12 mouse cellular contexts compared by ENCODE assay signal in genomic region chrX:73482643-73483483, GRCm38 (mm10). TPM values are rescaled to one million over a fixed set of nuclear protein-coding genes. Genes with fewer than 3 reads are reported as not detected.
A peak's percentile ranks its signal among the peaks of the same experiment; 100 is the strongest.
DNase-seq lines count a peak whose midpoint lies in the region; ATAC-seq and TF ChIP-seq lines count a peak whose summit lies in the region.
"Had no signal": no experiment of that assay in that cellular context is flagged by ENCODE, and none has a peak within 500 bp of the region (broad histone marks: within the 10 kb centered on the region; RNA-seq: fewer than 3 reads in every experiment).

No protein-coding gene starts in this region.

- peak overlapping the region; percentile 61 for H3K4me2 ChIP-seq in lung, embryonic 14.5 days
- H3K4me2 ChIP-seq in heart, postnatal 0 days (ENCODE audit: low read depth, low read length), result peak overlapping the region; percentile 46; the same call in 1 of the 2 replicates
- peak overlapping the region; percentile 37 for H3K4me2 ChIP-seq in neural tube, embryonic 13.5 days
- H3K4me2 ChIP-seq: liver, embryonic 15.5 days had no signal

- peak overlapping the region; percentile 72 for H3K27ac ChIP-seq in lung, embryonic 14.5 days (ENCODE audit: low read depth)
- H3K27ac ChIP-seq in heart, postnatal 0 days (ENCODE audit: low read depth), result peak overlapping the region; percentile 53
- no peak overlapping the region for H3K27ac ChIP-seq in neural tube, embryonic 13.5 days (replicated peaks)
- H3K27ac ChIP-seq: liver, embryonic 15.5 days had no signal

- H3K27me3 ChIP-seq in lung, embryonic 14.5 days (ENCODE audit: insufficient read depth, low read length), result no peaks in the 10 kb centered on the region
- no peaks in the 10 kb centered on the region for H3K27me3 ChIP-seq in heart, postnatal 0 days (ENCODE audit: control insufficient read depth, insufficient read depth, low read length)
- H3K27me3 ChIP-seq in neural tube, embryonic 13.5 days, result no peaks in the 10 kb centered on the region
- H3K27me3 ChIP-seq: Patski had no signal

- peak; percentile 91 for DNase-seq in heart, adult 11 months
- DNase-seq in heart, adult 9 months (ENCODE audit: low spot score in 2 of 2), result no peak
- DNase-seq in lung, embryonic 14.5 days, result peak; percentile 65
- no peak for DNase-seq in lung, adult 2 months
- no peak for DNase-seq in heart, postnatal 0 days (ENCODE audit: low spot score)
- no peak for DNase-seq in urinary bladder, postnatal 14 days (ENCODE audit: low spot score)
- DNase-seq in thymus, postnatal 0 days (ENCODE audit: low spot score), result no peak
- DNase-seq: cerebellum, postnatal 36 days had no signal

- TF ChIP-seq CTCF in lung, embryonic 14.5 days (IDR thresholded peaks at IDR 0.05; ENCODE audit: low read depth), result no peak
- TF ChIP-seq CTCF in lung, adult 2 months (IDR thresholded peaks at IDR 0.05; ENCODE audit: insufficient read depth, low read length), result no peak
- TF ChIP-seq CTCF in heart, postnatal 0 days (IDR thresholded peaks at IDR 0.05; ENCODE audit: low read depth), result no peak

- H3K4me3 ChIP-seq in lung, embryonic 14.5 days (ENCODE audit: low read depth, low read length), result peak overlapping the region; percentile 44; the same call in 1 of the 2 replicates
- H3K4me3 ChIP-seq in lung, adult 2 months (replicated peaks; ENCODE audit: extremely low read depth, low read depth, low read length), result no peak overlapping the region
- no peak overlapping the region for H3K4me3 ChIP-seq in heart, postnatal 0 days (ENCODE audit: low read depth, low read length)
- no peak overlapping the region for H3K4me3 ChIP-seq in neural tube, embryonic 13.5 days

- H3K4me1 ChIP-seq in lung, embryonic 14.5 days (ENCODE audit: insufficient read depth), result no peaks in the 10 kb centered on the region; the same call in 1 of the 2 replicates
- H3K4me1 ChIP-seq in lung, adult 2 months (ENCODE audit: control insufficient read depth, insufficient read depth, low read length), result peaks cover 4% of the 10 kb centered on the region; the same call in 1 of the 2 replicates
- H3K4me1 ChIP-seq in heart, postnatal 0 days (ENCODE audit: control insufficient read depth, insufficient read depth), result no peaks in the 10 kb centered on the region
- H3K4me1 ChIP-seq in neural tube, embryonic 13.5 days (replicated peaks), result no peaks in the 10 kb centered on the region
- H3K4me1 ChIP-seq: liver, embryonic 15.5 days had no signal

- no peak overlapping the region; the same call in 1 of the 2 replicates for H3K9ac ChIP-seq in lung, embryonic 14.5 days
- H3K9ac ChIP-seq in heart, postnatal 0 days (replicated peaks; ENCODE audit: low read depth, low read length), result no peak overlapping the region
- no peak overlapping the region for H3K9ac ChIP-seq in neural tube, embryonic 13.5 days
- H3K9ac ChIP-seq: liver, embryonic 15.5 days had no signal

- ATAC-seq in lung, embryonic 14.5 days (ENCODE audit: insufficient read depth), result peak; percentile 40
- no peak for ATAC-seq in heart, postnatal 0 days (ENCODE audit: insufficient read depth, low read depth)
- no peak for ATAC-seq in neural tube, embryonic 13.5 days (ENCODE audit: low read depth)
- ATAC-seq: Patski had no signal

- no peak for TF ChIP-seq EP300 in heart, postnatal 0 days (IDR thresholded peaks at IDR 0.05; ENCODE audit: low read depth)

- H3K36me3 ChIP-seq in lung, embryonic 14.5 days (ENCODE audit: insufficient read depth), result no peaks in the 10 kb centered on the region
- H3K36me3 ChIP-seq in heart, postnatal 0 days (replicated peaks; ENCODE audit: control insufficient read depth, insufficient read depth, low read length), result no peaks in the 10 kb centered on the region
- no peaks in the 10 kb centered on the region for H3K36me3 ChIP-seq in neural tube, embryonic 13.5 days
- H3K36me3 ChIP-seq: liver, embryonic 15.5 days had no signal

- WGBS in lung, embryonic 14.5 days, result 14% methylated on average over 4 of the region's 4 CpGs
- 30% methylated on average over 4 of the region's 4 CpGs for WGBS in lung, adult 2 months
- 26% methylated on average over 4 of the region's 4 CpGs for WGBS in heart, postnatal 0 days
- 51% methylated on average over 3 of the region's 4 CpGs for WGBS in neural tube, embryonic 13.5 days

- TF ChIP-seq POLR2A in lung, adult 2 months (IDR thresholded peaks at IDR 0.05; ENCODE audit: borderline replicate concordance, extremely low read depth, low read depth, low read length), result no peak

- no peaks in the 10 kb centered on the region for H3K9me3 ChIP-seq in lung, embryonic 14.5 days (ENCODE audit: low read depth, low read length)
- H3K9me3 ChIP-seq in heart, postnatal 0 days (replicated peaks; ENCODE audit: control insufficient read depth, low read length), result no peaks in the 10 kb centered on the region
- no peaks in the 10 kb centered on the region for H3K9me3 ChIP-seq in neural tube, embryonic 13.5 days
- H3K9me3 ChIP-seq: liver, embryonic 15.5 days had no signal

RNA-seq across cellular contexts. Expression of gene Bgn, which starts 0.5 kb away (rescaled TPM):
- polyA plus RNA-seq in lung, embryonic 14.5 days (2014; fragmentation: Nextera tagmentation; extraction: Ambion mirVana), result 192 and 196 TPM in 2 replicates
- 656 and 780 TPM in 2 replicates for polyA plus RNA-seq in lung, adult 2 months (2012; rRNA removed)
- total RNA-seq in heart, postnatal 0 days (2014; rRNA removed; ENCODE audit: low replicate concordance), result 198 and 304 TPM in 2 replicates
- polyA plus RNA-seq in heart, postnatal 0 days (2015; fragmentation: Nextera tagmentation; extraction: Ambion mirVana), result 61.6 and 64.1 TPM in 2 replicates
- 32.8 and 35.2 TPM in 2 replicates for polyA plus RNA-seq in neural tube, embryonic 13.5 days (2015; fragmentation: Nextera tagmentation; extraction: Ambion mirVana)
- 9.5 and 12.5 TPM in 2 replicates for polyA plus RNA-seq in thymus, postnatal 0 days (2015; fragmentation: Nextera tagmentation; extraction: Ambion mirVana)

RNA-seq across cellular contexts. Expression of gene Atp2b3, which starts 20.0 kb away (rescaled TPM):
- 0.05 TPM in 1 of 2 replicates, not detected in the other for polyA plus RNA-seq in lung, embryonic 14.5 days (2014; fragmentation: Nextera tagmentation; extraction: Ambion mirVana)
- polyA plus RNA-seq in lung, adult 2 months (2012; rRNA removed), result 0.04 TPM in 1 of 2 replicates, not detected in the other
- 0.53 and 1.1 TPM in 2 replicates for total RNA-seq in heart, postnatal 0 days (2014; rRNA removed; ENCODE audit: low replicate concordance)
- polyA plus RNA-seq in heart, postnatal 0 days (2015; fragmentation: Nextera tagmentation; extraction: Ambion mirVana), result 0.14 and 0.20 TPM in 2 replicates
- polyA plus RNA-seq in neural tube, embryonic 13.5 days (2015; fragmentation: Nextera tagmentation; extraction: Ambion mirVana), result 3.2 and 3.7 TPM in 2 replicates
- polyA plus RNA-seq in thymus, postnatal 0 days (2015; fragmentation: Nextera tagmentation; extraction: Ambion mirVana), result 0.03 TPM in 1 of 2 replicates, not detected in the other

RNA-seq across cellular contexts. Expression of gene Haus7, which starts 24.0 kb away (rescaled TPM):
- 68.8 and 76.3 TPM in 2 replicates for polyA plus RNA-seq in lung, embryonic 14.5 days (2014; fragmentation: Nextera tagmentation; extraction: Ambion mirVana)
- 9.2 and 14.1 TPM in 2 replicates for polyA plus RNA-seq in lung, adult 2 months (2012; rRNA removed)
- total RNA-seq in heart, postnatal 0 days (2014; rRNA removed; ENCODE audit: low replicate concordance), result 15.6 and 23.2 TPM in 2 replicates
- 33.3 and 34.7 TPM in 2 replicates for polyA plus RNA-seq in heart, postnatal 0 days (2015; fragmentation: Nextera tagmentation; extraction: Ambion mirVana)
- polyA plus RNA-seq in neural tube, embryonic 13.5 days (2015; fragmentation: Nextera tagmentation; extraction: Ambion mirVana), result 59.9 and 64.1 TPM in 2 replicates
- 44.7 and 46.3 TPM in 2 replicates for polyA plus RNA-seq in thymus, postnatal 0 days (2015; fragmentation: Nextera tagmentation; extraction: Ambion mirVana)

RNA-seq across cellular contexts. Expression of gene Trex2, which starts 47.7 kb away (rescaled TPM):
- 0.18 TPM in 1 of 2 replicates, not detected in the other for polyA plus RNA-seq in lung, embryonic 14.5 days (2014; fragmentation: Nextera tagmentation; extraction: Ambion mirVana)
- 1.1 and 115 TPM in 2 replicates for polyA plus RNA-seq in lung, adult 2 months (2012; rRNA removed)
- not detected in 2 replicates for total RNA-seq in heart, postnatal 0 days (2014; rRNA removed; ENCODE audit: low replicate concordance)
- not detected in 2 replicates for polyA plus RNA-seq in heart, postnatal 0 days (2015; fragmentation: Nextera tagmentation; extraction: Ambion mirVana)
- polyA plus RNA-seq in neural tube, embryonic 13.5 days (2015; fragmentation: Nextera tagmentation; extraction: Ambion mirVana), result not detected in 2 replicates
- 0.50 and 0.77 TPM in 2 replicates for polyA plus RNA-seq in thymus, postnatal 0 days (2015; fragmentation: Nextera tagmentation; extraction: Ambion mirVana)
- total RNA-seq: gastrocnemius, adult 18-20 months had no signal
- polyA plus RNA-seq: liver, embryonic 15.5 days; Patski had no signal

Comparison
In these comparisons a context has a peak if more than half of its experiments do, and no peak if none do; other contexts are left out.
1. DNase-seq: peak in heart, adult 11 months (single experiment) and lung, embryonic 14.5 days (single experiment); none in heart, adult 9 months (0 of 2), lung, adult 2 months (single experiment), heart, postnatal 0 days (single experiment), urinary bladder, postnatal 14 days (single experiment) and thymus, postnatal 0 days (single experiment).
2. Peak in every context shown above with its lines, with median percentiles within 50 percentile points of each other: H3K4me2 ChIP-seq.